Mouse (Mus musculus) hindlimb bud, embryonic 11.5 days (tissue): Measurements from ENCODE around the gene Nf2.

Experiments used
- DNase-seq: peaks from one replicate; pipeline ENCODE4 v3.0.0-alpha.2; 2012; ENCODE audit warnings: low read depth, low spot score; ENCODE audit errors: extremely low spot score

The Nf2 gene

GRCm38 (mm10) chr11:4752836-4753235 lies 96.5 kb downstream of the Nf2 start:
- no peak for DNase-seq

- peak; percentile 41 for DNase-seq
Observed at GRCm38 (mm10) chr11:4750263-4750662, 99.1 kb downstream of the Nf2 start.

GRCm38 (mm10) chr11:4747285-4747684 lies 102.1 kb downstream of the Nf2 start:
- DNase-seq, result no peak

GRCm38 (mm10) chr11:4746733-4747132 lies 102.6 kb downstream of the Nf2 start, which contains the start of gene Cabp7:
Gene Cabp7 (minus strand): TSS chr11:4746778.
- no peak for DNase-seq

- no peak for DNase-seq
Observed at GRCm38 (mm10) chr11:4745969-4746368, 103.4 kb downstream of the Nf2 start.

- no peak for DNase-seq
Observed at GRCm38 (mm10) chr11:4744691-4745090, 104.6 kb downstream of the Nf2 start.

GRCm38 (mm10) chr11:4740785-4741184 lies 108.6 kb downstream of the Nf2 start:
- no peak for DNase-seq

GRCm38 (mm10) chr11:4738719-4739118 lies 110.6 kb downstream of the Nf2 start:
- DNase-seq, result no peak

GRCm38 (mm10) chr11:4737682-4738081 lies 111.7 kb downstream of the Nf2 start:
- DNase-seq, result no peak

- DNase-seq, result no peak
Observed at GRCm38 (mm10) chr11:4736355-4736754, 113.0 kb downstream of the Nf2 start.

- DNase-seq, result no peak
Observed at GRCm38 (mm10) chr11:4734179-4734578, 115.2 kb downstream of the Nf2 start.

GRCm38 (mm10) chr11:4731781-4732180 lies 117.6 kb downstream of the Nf2 start:
- no peak for DNase-seq

- DNase-seq, result no peak
Observed at GRCm38 (mm10) chr11:4730913-4731312, 118.4 kb downstream of the Nf2 start.

- no peak for DNase-seq
Observed at GRCm38 (mm10) chr11:4730096-4730495, 119.2 kb downstream of the Nf2 start.

- DNase-seq, result no peak
Observed at GRCm38 (mm10) chr11:4729603-4730002, 119.7 kb downstream of the Nf2 start.

GRCm38 (mm10) chr11:4721728-4722127 lies 127.6 kb downstream of the Nf2 start:
- DNase-seq, result no peak

- no peak for DNase-seq
Observed at GRCm38 (mm10) chr11:4720900-4721580, 128.3 kb downstream of the Nf2 start.

- no peak for DNase-seq
Observed at GRCm38 (mm10) chr11:4720393-4720792, 128.9 kb downstream of the Nf2 start.

- no peak for DNase-seq
Observed at GRCm38 (mm10) chr11:4719961-4720360, 129.4 kb downstream of the Nf2 start.

GRCm38 (mm10) chr11:4718548-4718947 lies 130.8 kb downstream of the Nf2 start:
- DNase-seq, result no peak

GRCm38 (mm10) chr11:4716530-4717236 lies 132.7 kb downstream of the Nf2 start:
- DNase-seq, result no peak
